In genomic region chr2:128431751-128432150, GRCm38 (mm10) we compare ENCODE assay signal across 14 mouse cellular contexts.
DNase-seq lines count a peak whose midpoint lies in the region; TF ChIP-seq lines count a peak whose summit lies in the region.
"Had no signal": no experiment of that assay in that cellular context is flagged by ENCODE, and none has a peak within 500 bp of the region (broad histone marks: within the 10 kb centered on the region; RNA-seq: fewer than 3 reads in every experiment).

No protein-coding gene starts in this region.

- H3K4me3 ChIP-seq in heart, adult 2 months = no peak overlapping the region
- no peak overlapping the region for H3K4me3 ChIP-seq in bone marrow, adult 2 months (replicated peaks; ENCODE audit: control insufficient read depth, low read depth, low read length)
- H3K4me3 ChIP-seq: embryonic facial prominence, embryonic 10.5 days; heart, embryonic 13.5 days had no signal

- H3K36me3 ChIP-seq in heart, adult 2 months (ENCODE audit: control insufficient read depth, insufficient read depth, low read length) = no peaks in the 10 kb centered on the region
- H3K36me3 ChIP-seq: embryonic facial prominence, embryonic 10.5 days; heart, embryonic 13.5 days had no signal

- DNase-seq in heart, adult 2 months = peak; percentile 42 to 58
- DNase-seq in heart, adult 9 months (ENCODE audit: low spot score in 2 of 2) = no peak
- DNase-seq in left cerebral cortex, postnatal 4 days = peak; percentile 26
- no peak for DNase-seq in left cerebral cortex, postnatal 14 days (ENCODE audit: low spot score in 2 of 2)
- DNase-seq in gastrocnemius, postnatal 25 days = peak; percentile 40
- DNase-seq in retina, postnatal 1 day = no peak
- DNase-seq: cerebellum, adult 11 months; right cerebral cortex, postnatal 14 days had no signal

- H3K4me1 ChIP-seq in heart, adult 2 months (ENCODE audit: control insufficient read depth, insufficient read depth, low read length) = peaks cover 17% of the 10 kb centered on the region
- H3K4me1 ChIP-seq in bone marrow, adult 2 months (ENCODE audit: control insufficient read depth, insufficient read depth, low read length) = peaks cover 9% of the 10 kb centered on the region; the same call in 1 of the 2 replicates

- H3K27me3 ChIP-seq in heart, adult 2 months (ENCODE audit: control insufficient read depth, insufficient read depth, low read length) = no peaks in the 10 kb centered on the region
- H3K27me3 ChIP-seq: heart, embryonic 13.5 days had no signal

- TF ChIP-seq EP300 in heart, adult 2 months (IDR thresholded peaks at IDR 0.05; ENCODE audit: insufficient read depth, low read depth, low read length) = no peak

- H3K27ac ChIP-seq in heart, adult 2 months = no peak overlapping the region; the same call in 1 of the 2 replicates
- H3K27ac ChIP-seq in bone marrow, adult 2 months (ENCODE audit: control insufficient read depth, insufficient read depth, low read depth, low read length, poor library complexity) = peak overlapping the region; percentile 27
- H3K27ac ChIP-seq: embryonic facial prominence, embryonic 10.5 days; hindbrain, embryonic 14.5 days; kidney, postnatal 0 days; liver, embryonic 14.5 days had no signal

- intact Hi-C loops in heart, adult 2 months (cut with DNase I) = no loop called here
- intact Hi-C loops in left cerebral cortex, postnatal 4 days (cut with DNase I) = no loop called here
- intact Hi-C loops in left cerebral cortex, postnatal 14 days (cut with DNase I) = no loop called here

- no peak overlapping the region for H3K9ac ChIP-seq in heart, adult 2 months (ENCODE audit: low read depth, low read length)
- H3K9ac ChIP-seq: heart, embryonic 13.5 days; hindbrain, embryonic 14.5 days; liver, embryonic 14.5 days had no signal

- no peak for TF ChIP-seq POLR2A in heart, adult 2 months (IDR thresholded peaks at IDR 0.05; ENCODE audit: insufficient read depth, low read depth, low read length)
- TF ChIP-seq POLR2A in bone marrow, adult 2 months (IDR thresholded peaks at IDR 0.05; ENCODE audit: borderline replicate concordance, control insufficient read depth, low read depth, low read length) = no peak

- no peaks in the 10 kb centered on the region for H3K79me2 ChIP-seq in heart, adult 2 months (replicated peaks; ENCODE audit: control insufficient read depth, insufficient read depth, low read length)

- no peak for TF ChIP-seq CTCF in heart, adult 2 months (IDR thresholded peaks at IDR 0.05)
- TF ChIP-seq CTCF in bone marrow, adult 2 months (IDR thresholded peaks at IDR 0.05; ENCODE audit: control insufficient read depth, insufficient read depth, low read length) = no peak

- 55% methylated on average over 4 of the region's 4 CpGs for WGBS in heart, adult 2 months
- 75% methylated on average over 4 of the region's 4 CpGs for WGBS in bone marrow, adult 2 months

Comparison
In these comparisons a context has a peak if more than half of its experiments do, and no peak if none do; other contexts are left out.
1. DNase-seq: peak in heart, adult 2 months (2 of 2), left cerebral cortex, postnatal 4 days (single experiment) and gastrocnemius, postnatal 25 days (single experiment); none in heart, adult 9 months (0 of 2), left cerebral cortex, postnatal 14 days (0 of 2) and retina, postnatal 1 day (single experiment).